Mouse (Mus musculus) ovary, postnatal 36 days (tissue): Measurements from ENCODE around the gene Adam30.

Experiments used
- DNase-seq: peaks from one replicate; pipeline ENCODE4 v3.0.0; 2022; ENCODE audit warnings: low spot score, mixed read lengths

The Adam30 gene

DNA sequence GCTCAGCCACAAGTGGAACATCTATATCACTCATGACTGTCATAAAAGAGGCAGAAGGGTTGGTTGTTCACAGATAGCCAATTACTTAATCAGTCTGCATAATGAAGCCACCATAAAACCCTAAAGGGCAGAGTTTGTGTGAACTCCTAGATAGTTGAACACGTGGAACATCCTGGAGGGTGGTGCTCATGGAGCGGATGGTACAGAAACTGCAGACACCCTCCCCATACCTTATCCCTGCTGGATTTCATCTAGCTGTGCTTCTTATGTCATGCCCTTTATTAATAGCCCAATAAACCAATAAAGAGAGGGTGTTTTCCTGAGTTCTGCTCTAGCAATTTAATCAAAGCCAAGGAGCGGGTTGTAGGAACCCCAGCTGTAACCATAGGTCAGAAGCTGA is 27.3 kb downstream of the Adam30 start:
- DNase-seq, result no peak

DNA sequence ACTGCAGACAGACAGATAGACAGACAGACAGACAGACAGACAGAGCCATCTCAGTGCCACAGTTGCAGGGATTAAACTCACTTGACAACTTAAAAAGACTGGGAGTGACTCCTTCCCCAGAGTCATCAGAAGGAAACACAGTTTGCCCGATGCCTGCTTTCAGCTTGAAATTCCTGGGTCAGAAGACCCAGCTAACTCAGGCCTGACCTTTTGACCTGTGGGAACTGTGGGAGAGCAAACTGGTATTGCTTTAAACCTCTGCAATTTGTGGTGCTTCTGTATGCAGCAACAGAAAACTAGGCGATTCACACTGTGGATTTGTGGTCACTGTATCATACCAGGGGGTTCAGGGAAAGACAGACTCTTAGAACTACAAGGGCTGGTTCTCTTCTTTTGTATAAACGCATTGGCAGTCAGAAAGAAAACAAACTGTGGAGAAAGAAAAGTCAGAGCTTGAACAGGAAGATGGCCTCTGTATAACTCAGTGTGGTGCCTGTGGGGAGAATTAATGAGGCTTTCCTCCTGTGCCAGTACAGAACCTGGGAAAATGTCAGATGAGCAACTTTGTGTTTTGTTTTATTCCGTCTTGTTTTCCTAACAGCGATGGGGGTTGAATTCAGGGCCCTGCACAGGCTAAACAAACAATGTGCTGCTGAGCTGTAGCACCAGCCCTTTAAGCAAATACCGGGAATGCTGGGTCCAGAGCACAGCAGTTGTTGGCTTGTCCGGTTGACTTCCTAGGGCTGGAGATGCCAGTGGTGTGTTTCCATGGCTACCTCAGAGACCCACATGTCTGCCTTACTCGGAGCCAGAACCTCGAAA is 37.5 kb downstream of the Adam30 start:
- no peak for DNase-seq

DNA sequence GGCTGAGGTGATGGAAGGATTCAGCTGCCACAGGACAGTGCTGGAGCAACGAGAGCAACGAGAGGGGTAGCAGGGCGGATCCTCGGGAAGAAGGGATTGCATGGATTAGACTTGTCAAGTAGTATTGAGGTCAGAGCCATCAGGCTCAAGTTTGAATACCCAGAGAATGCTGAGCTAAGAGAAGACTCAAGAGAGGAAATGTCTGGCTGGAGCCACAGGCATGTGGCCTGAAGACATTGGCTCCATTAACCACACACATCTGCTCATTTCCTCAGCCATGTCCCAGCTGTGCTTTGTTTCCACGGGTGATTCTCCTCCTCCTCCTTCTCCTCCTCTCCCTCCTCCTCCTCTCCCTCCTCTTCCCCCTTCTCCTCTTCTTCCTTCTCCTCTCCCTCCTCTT is 39.3 kb downstream of the Adam30 start:
- no peak for DNase-seq

DNA sequence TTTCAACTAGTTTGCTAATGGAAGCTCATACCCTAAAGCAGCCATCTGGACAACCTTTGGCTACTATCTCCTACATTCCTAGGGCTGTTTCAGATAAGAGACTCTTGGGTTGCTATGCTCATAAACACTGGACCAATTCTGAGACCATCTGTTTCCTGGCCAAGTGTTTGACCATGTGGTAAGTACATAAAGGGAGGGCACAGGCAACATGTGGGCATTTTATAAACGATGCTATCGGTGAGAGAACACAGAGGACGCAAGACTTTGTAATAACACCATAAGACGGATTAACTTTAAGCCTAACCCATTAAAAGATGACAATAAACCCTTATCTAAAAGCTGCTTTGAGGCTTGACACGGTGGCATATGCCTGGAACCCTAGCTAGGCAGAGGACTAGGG is 42.9 kb downstream of the Adam30 start:
- DNase-seq, result no peak

DNA sequence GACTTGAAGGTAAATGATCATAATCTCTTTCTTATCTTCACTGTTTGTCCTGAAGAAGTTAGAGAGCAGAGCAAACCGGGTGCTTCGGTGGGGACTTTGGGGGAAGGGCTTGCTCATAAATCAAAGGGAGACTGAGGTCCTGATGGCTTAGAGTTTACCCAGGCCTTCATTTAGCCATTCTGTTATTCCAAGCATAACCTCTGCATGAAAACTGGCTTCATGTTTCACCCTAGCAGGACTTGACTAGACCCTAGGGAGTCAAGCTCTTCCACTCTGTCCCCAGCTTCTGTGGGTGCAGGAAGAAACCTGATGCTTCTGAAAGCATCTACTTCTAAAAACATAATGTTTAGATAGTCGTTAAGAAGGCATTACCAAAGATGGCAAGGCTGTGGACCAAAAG is 46.5 kb downstream of the Adam30 start:
- no peak for DNase-seq

DNA sequence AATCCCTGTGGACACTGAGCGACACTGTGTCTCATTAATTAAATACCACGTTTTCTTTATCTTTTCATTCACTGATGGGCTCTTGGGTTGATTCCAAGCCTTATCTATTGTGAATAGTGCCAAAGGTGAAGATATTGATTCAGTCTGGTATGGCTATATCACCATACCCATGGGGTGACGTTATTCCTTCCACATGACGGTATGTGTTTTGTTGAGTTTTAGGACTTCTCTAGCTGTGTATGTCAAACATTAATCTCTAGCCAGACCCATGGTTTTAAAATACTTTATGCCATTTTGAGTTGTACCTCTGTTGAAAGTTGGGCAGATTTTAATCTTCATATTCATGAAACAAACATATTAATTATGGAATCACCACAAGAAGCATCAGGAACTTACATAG is 48.7 kb downstream of the Adam30 start:
- DNase-seq, result no peak

DNA sequence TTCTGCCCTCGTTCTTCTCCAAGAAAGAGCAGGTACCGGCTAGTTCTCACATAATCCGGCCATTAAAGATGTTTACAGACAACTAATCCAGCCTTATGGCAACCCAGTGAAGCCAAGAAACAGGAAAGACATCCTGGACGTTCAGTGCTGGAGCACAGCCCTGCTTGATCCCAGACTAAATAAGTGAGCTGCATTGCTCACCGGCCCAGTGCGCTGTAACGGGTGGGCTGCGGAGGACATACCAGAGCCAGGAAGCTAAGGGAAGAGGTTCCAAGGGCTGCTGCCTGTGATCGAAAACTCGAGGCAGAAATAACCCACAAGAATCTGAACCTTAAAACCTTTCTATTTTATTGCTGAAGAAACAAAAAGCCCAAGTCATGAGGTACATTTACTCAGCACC is 50.4 kb downstream of the Adam30 start:
- DNase-seq, result no peak

DNA sequence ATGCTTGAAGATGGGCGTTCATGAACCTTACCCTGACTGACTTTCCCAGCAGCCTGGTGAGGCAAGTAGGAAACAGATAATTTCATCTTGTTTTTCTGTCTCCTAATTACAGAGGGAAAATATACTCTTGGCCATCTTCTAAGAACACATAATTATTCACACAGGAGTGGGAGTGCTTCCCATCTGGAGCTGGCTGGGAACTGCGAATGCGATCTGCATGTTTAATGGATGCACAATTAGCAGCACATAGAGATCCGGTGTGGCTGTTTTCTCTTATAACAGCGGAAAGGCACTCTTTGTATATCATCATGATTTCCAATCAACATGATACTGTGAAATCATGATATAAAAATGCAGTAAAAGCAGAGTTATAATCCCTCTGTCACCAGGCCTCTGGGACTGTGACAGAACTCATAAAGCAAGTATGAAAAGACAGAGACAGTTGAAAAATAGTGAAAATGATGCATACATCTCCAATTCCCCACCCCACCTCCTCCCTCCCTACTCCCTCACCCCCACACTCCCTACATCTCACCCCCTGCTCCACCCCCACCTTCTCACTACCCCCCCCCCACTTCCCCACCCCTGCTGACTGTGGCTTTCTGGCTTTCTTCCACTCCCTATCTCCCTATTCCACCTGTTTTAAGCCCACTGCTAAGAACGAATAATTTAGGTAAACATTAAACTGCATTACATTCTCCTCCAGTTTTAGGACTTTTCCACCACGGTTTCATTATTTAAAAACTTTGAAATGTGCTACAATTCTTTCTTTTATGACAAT is 51.1 kb downstream of the Adam30 start:
- no peak for DNase-seq
